Comparison of ENCODE assay signal across 22 mouse cellular contexts in genomic region chr7:30953459-30953858, GRCm38 (mm10). TPM values are rescaled to one million over a fixed set of nuclear protein-coding genes. Genes with fewer than 3 reads are reported as not detected.
DNase-seq lines count a peak whose midpoint lies in the region; ATAC-seq and TF ChIP-seq lines count a peak whose summit lies in the region.
"Had no signal": no experiment of that assay in that cellular context is flagged by ENCODE, and none has a peak within 500 bp of the region (broad histone marks: within the 10 kb centered on the region; RNA-seq: fewer than 3 reads in every experiment).

No protein-coding gene starts in this region.

- no peak for DNase-seq in left cerebral cortex, adult 2 months (ENCODE audit: extremely low spot score in 1 of 2, low spot score in 2 of 2)
- DNase-seq in left cerebral cortex, adult 9 months (ENCODE audit: low spot score in 2 of 2) = no peak
- DNase-seq in A20 (ENCODE audit: low read depth, low spot score) = peak; percentile 42
- DNase-seq in CH12.LX (ENCODE audit: extremely low read depth) = peak; percentile 39
- no peak for DNase-seq in liver, embryonic 13.5 days
- DNase-seq in kidney, adult 8-10 months = no peak
- DNase-seq in right cerebral cortex, adult 2 months (ENCODE audit: low spot score in 2 of 2) = no peak
- DNase-seq in heart, postnatal 25 days (ENCODE audit: low spot score) = no peak
- DNase-seq: kidney, postnatal 36 days; spleen, adult 18-20 months; thymus, postnatal 36 days had no signal

- peaks cover 48 to 70% of the 10 kb centered on the region in 2 experiments for H3K36me3 ChIP-seq in CH12.LX (replicated peaks in 1 of 2; ENCODE audit: control insufficient read depth in 1 of 2, insufficient read depth in 1 of 2, low read length in 1 of 2)
- peaks cover 71% of the 10 kb centered on the region for H3K36me3 ChIP-seq in liver, embryonic 13.5 days

- no peak for ATAC-seq in liver, embryonic 13.5 days (ENCODE audit: low read depth)
- ATAC-seq: forebrain, embryonic 16.5 days; intestine, postnatal 0 days had no signal

- H3K4me2 ChIP-seq in CH12.LX (ENCODE audit: insufficient read depth, low read depth, poor library complexity, severe bottlenecking) = no peak overlapping the region
- no peak overlapping the region for H3K4me2 ChIP-seq in liver, embryonic 13.5 days
- H3K4me2 ChIP-seq: hindbrain, embryonic 15.5 days; neural tube, embryonic 15.5 days had no signal

- dilution Hi-C loops in CH12.LX (cut with MboI; ENCODE audit: extremely low pct_ligation_motif_present, extremely low pct_unique_long_range_greater_than_20kb, low sequenced_read_pairs) = no loop called here

- peak overlapping the region; percentile 24; the same call in 1 of the 2 replicates for H3K27ac ChIP-seq in left cerebral cortex, adult 2 months
- peak overlapping the region; percentile 7; the same call in 1 of the 2 replicates for H3K27ac ChIP-seq in CH12.LX (ENCODE audit: insufficient read depth, low read depth)
- H3K27ac ChIP-seq in liver, embryonic 13.5 days = peak overlapping the region; percentile 27; the same call in 1 of the 2 replicates
- H3K27ac ChIP-seq: heart, adult 2 months; hindbrain, embryonic 15.5 days; liver, embryonic 14.5 days; neural tube, embryonic 15.5 days; stomach, postnatal 0 days had no signal

- TF ChIP-seq EP300 in CH12.LX (IDR thresholded peaks at IDR 0.05; ENCODE audit: low read length) = no peak

- H3K4me3 ChIP-seq in left cerebral cortex, adult 2 months = no peak overlapping the region
- H3K4me3 ChIP-seq in CH12.LX (replicated peaks in 1 of 3; ENCODE audit: low read depth in 2 of 3, low read length in 2 of 3, poor library complexity in 1 of 3) = no peak overlapping the region
- H3K4me3 ChIP-seq in liver, embryonic 13.5 days (replicated peaks) = no peak overlapping the region
- H3K4me3 ChIP-seq: erythroblast, embryonic 14.5 days; gastrocnemius, adult 2 months; heart, adult 2 months; hindbrain, embryonic 15.5 days; neural tube, embryonic 15.5 days had no signal

- peaks cover 20 to 46% of the 10 kb centered on the region in 2 experiments for H3K4me1 ChIP-seq in CH12.LX (ENCODE audit: control insufficient read depth in 1 of 2, insufficient read depth in 2 of 2)
- H3K4me1 ChIP-seq in liver, embryonic 13.5 days (replicated peaks) = peaks cover 32% of the 10 kb centered on the region

- no peak overlapping the region for H3K9ac ChIP-seq in CH12.LX (ENCODE audit: insufficient read depth, low read depth)
- H3K9ac ChIP-seq in liver, embryonic 13.5 days = no peak overlapping the region
- H3K9ac ChIP-seq: hindbrain, embryonic 15.5 days; liver, embryonic 14.5 days; neural tube, embryonic 15.5 days had no signal

- intact Hi-C loops in left cerebral cortex, adult 2 months (cut with DNase I) = no loop called here
- intact Hi-C loops in heart, postnatal 25 days (cut with DNase I) = loop anchor here (10.0 kb wide), 1 partner anchor 369 kb away; the partner anchor contains the start of gene Kmt2b

- no peak for TF ChIP-seq POLR2A in CH12.LX (IDR thresholded peaks at IDR 0.05; ENCODE audit: low read depth, low read length)

- in situ Hi-C loops in CH12.LX (cut with MboI; ENCODE audit: low pct_ligation_motif_present, low pct_unique_long_range_greater_than_20kb, low sequenced_read_pairs) = no loop called here

- no peaks in the 10 kb centered on the region for H3K27me3 ChIP-seq in CH12.LX (replicated peaks)
- H3K27me3 ChIP-seq in liver, embryonic 13.5 days = no peaks in the 10 kb centered on the region
- H3K27me3 ChIP-seq: hindbrain, embryonic 15.5 days; megakaryocyte, embryonic 14.5 days; neural tube, embryonic 15.5 days had no signal

- WGBS in liver, embryonic 13.5 days (ENCODE audit: insufficient replicate concordance) = 62% methylated on average over 6 of the region's 6 CpGs

- TF ChIP-seq RAD21 in CH12.LX (IDR thresholded peaks at IDR 0.05; ENCODE audit: low read depth, low read length) = no peak

- H3K79me2 ChIP-seq in CH12.LX (replicated peaks; ENCODE audit: control insufficient read depth, extremely low read depth, insufficient read depth, poor library complexity, severe bottlenecking) = no peaks in the 10 kb centered on the region; the same call in 1 of the 2 replicates

- no peak for TF ChIP-seq CTCF in left cerebral cortex, adult 2 months (IDR thresholded peaks at IDR 0.05)
- TF ChIP-seq CTCF in CH12.LX (conservative IDR thresholded peaks at IDR 0.05 in 1 of 2, IDR thresholded peaks at IDR 0.05 in 1 of 2; ENCODE audit: low read depth in 2 of 2, low read length in 2 of 2) = no peak

- H3K9me3 ChIP-seq in CH12.LX (replicated peaks; ENCODE audit: low read length) = no peaks in the 10 kb centered on the region
- no peaks in the 10 kb centered on the region for H3K9me3 ChIP-seq in liver, embryonic 13.5 days (replicated peaks)
- H3K9me3 ChIP-seq: hindbrain, embryonic 15.5 days; megakaryocyte, embryonic 14.5 days; neural tube, embryonic 15.5 days had no signal

TF ChIP-seq in CH12.LX, 34 proteins besides CTCF, POLR2A, EP300 and RAD21:
- TF ChIP-seq POLR2AphosphoS2 (IDR thresholded peaks at IDR 0.05; ENCODE audit: low read depth, low read length) (no peak), MYC (IDR thresholded peaks at IDR 0.05; ENCODE audit: low read depth, low read length) (no peak), TBP (conservative IDR thresholded peaks at IDR 0.05; ENCODE audit: low read depth, low read length) (0 out of 2 replicates have a peak, but pooled peaks have one; percentile 17), UBTF (IDR thresholded peaks at IDR 0.05; ENCODE audit: low read depth, low read length) (0 out of 2 replicates have a peak, but pooled peaks have one; percentile 39)

RNA-seq across cellular contexts. Expression of gene Usf2, which starts 3.1 kb away (rescaled TPM):
- 100 to 1,000 TPM; 131 to 134 TPM for total RNA-seq in left cerebral cortex, adult 2 months (2021)
- total RNA-seq in CH12.LX (2012; rRNA removed) (42.0 and 47.9 TPM in 2 replicates), CH12.LX (2014; rRNA removed) (47.0 and 57.2 TPM in 2 replicates)
- polyA plus RNA-seq in CH12.LX (2012; ENCODE audit: insufficient read length, low read depth) = 102 and 103 TPM in 2 replicates
- 9.7 and 10.4 TPM in 2 replicates for polyA plus RNA-seq in liver, embryonic 13.5 days (2015; fragmentation: Nextera tagmentation; extraction: Ambion mirVana)
- 100 to 1,000 TPM; 103 to 121 TPM for total RNA-seq in heart, postnatal 25 days (2021)

RNA-seq across cellular contexts. Expression of gene Hamp, which starts 9.6 kb away (rescaled TPM):
- not detected for total RNA-seq in left cerebral cortex, adult 2 months (2021)
- total RNA-seq in CH12.LX (2012; rRNA removed) (not detected in 2 replicates), CH12.LX (2014; rRNA removed) (not detected in 2 replicates)
- polyA plus RNA-seq in CH12.LX (2012; ENCODE audit: insufficient read length, low read depth) = not detected in 2 replicates
- 2.0 and 3.7 TPM in 2 replicates for polyA plus RNA-seq in liver, embryonic 13.5 days (2015; fragmentation: Nextera tagmentation; extraction: Ambion mirVana)
- 10 to 100 TPM; 16.8 to 34.4 TPM for total RNA-seq in heart, postnatal 25 days (2021)
- total RNA-seq: gastrocnemius, adult 2 months had no signal
- polyA plus RNA-seq: erythroblast, embryonic 14.5 days; forebrain, embryonic 16.5 days; hindbrain, embryonic 15.5 days; intestine, postnatal 0 days; neural tube, embryonic 15.5 days had no signal

RNA-seq across cellular contexts. Expression of gene Lsr, which starts 19.8 kb away (rescaled TPM):
- total RNA-seq in left cerebral cortex, adult 2 months (2021) = 10 to 100 TPM; 10.1 to 10.2 TPM
- total RNA-seq in CH12.LX (2012; rRNA removed) (0.08 and 0.13 TPM in 2 replicates), CH12.LX (2014; rRNA removed) (0.12 TPM in 1 of 2 replicates, not detected in the other)
- not detected in 2 replicates for polyA plus RNA-seq in CH12.LX (2012; ENCODE audit: insufficient read length, low read depth)
- polyA plus RNA-seq in liver, embryonic 13.5 days (2015; fragmentation: Nextera tagmentation; extraction: Ambion mirVana) = 20.9 and 22.3 TPM in 2 replicates
- 1 to 10 TPM; 4.3 to 5.6 TPM for total RNA-seq in heart, postnatal 25 days (2021)

RNA-seq across cellular contexts. Expression of gene Fam187b, which starts 20.1 kb away (rescaled TPM):
- under 1 TPM; 0.23 to 0.38 TPM for total RNA-seq in left cerebral cortex, adult 2 months (2021)
- total RNA-seq in CH12.LX (2012; rRNA removed) (not detected in 2 replicates), CH12.LX (2014; rRNA removed) (not detected in 2 replicates)
- not detected in 2 replicates for polyA plus RNA-seq in CH12.LX (2012; ENCODE audit: insufficient read length, low read depth)
- 2.1 TPM in 2 replicates for polyA plus RNA-seq in liver, embryonic 13.5 days (2015; fragmentation: Nextera tagmentation; extraction: Ambion mirVana)
- total RNA-seq in heart, postnatal 25 days (2021) = under 1 TPM in 1 of 2 experiments, not detected in 1; 0.29 TPM
- total RNA-seq: gastrocnemius, adult 2 months; heart, adult 2 months had no signal
- polyA plus RNA-seq: erythroblast, embryonic 14.5 days had no signal

RNA-seq across cellular contexts. Expression of gene Hamp2, which starts 29.0 kb away (rescaled TPM):
- total RNA-seq in left cerebral cortex, adult 2 months (2021) = not detected
- total RNA-seq in CH12.LX (2012; rRNA removed) (not detected in 2 replicates), CH12.LX (2014; rRNA removed) (not detected in 2 replicates)
- not detected in 2 replicates for polyA plus RNA-seq in CH12.LX (2012; ENCODE audit: insufficient read length, low read depth)
- polyA plus RNA-seq in liver, embryonic 13.5 days (2015; fragmentation: Nextera tagmentation; extraction: Ambion mirVana) = not detected in 2 replicates
- 1 to 10 TPM; 6.5 to 9.5 TPM for total RNA-seq in heart, postnatal 25 days (2021)
- total RNA-seq: gastrocnemius, adult 2 months had no signal
- polyA plus RNA-seq: erythroblast, embryonic 14.5 days; forebrain, embryonic 16.5 days; heart, postnatal 0 days; hindbrain, embryonic 15.5 days; intestine, postnatal 0 days; liver, embryonic 14.5 days; neural tube, embryonic 15.5 days had no signal

Comparison
In these comparisons a context has a peak if more than half of its experiments do, and no peak if none do; other contexts are left out.
1. DNase-seq: peak in A20 (single experiment) and CH12.LX (single experiment); none in left cerebral cortex, adult 2 months (0 of 2), left cerebral cortex, adult 9 months (0 of 2), liver, embryonic 13.5 days (single experiment), kidney, adult 8-10 months (0 of 2), right cerebral cortex, adult 2 months (0 of 2) and heart, postnatal 25 days (single experiment).
2. RNA of gene Hamp, which starts 9.6 kb away (total RNA-seq): 16.8 to 34.4 TPM in heart, postnatal 25 days; not detected in left cerebral cortex, adult 2 months and not detected in CH12.LX; every median in the first group is over 10 times any median in the second.
3. RNA of gene Lsr, which starts 19.8 kb away (total RNA-seq): 10.1 to 10.2 TPM in left cerebral cortex, adult 2 months and 4.3 to 5.6 TPM in heart, postnatal 25 days; 0.08 to 0.13 TPM in CH12.LX; every median in the first group is over 4 times any median in the second.
4. Peak in every context shown above with its lines, with median percentiles within 50 percentile points of each other: H3K27ac ChIP-seq.